Mouse (Mus musculus) heart, embryonic 13.5 days (tissue): ENCODE measurements around the gene Selplg. TPM values are rescaled to one million over a fixed set of nuclear protein-coding genes. Genes with fewer than 3 reads are reported as not detected.

Experiments used
- polyA plus RNA-seq: library from polyadenylated mRNA; unstranded; fragments of >200 nt; fragmentation: Nextera tagmentation; extraction: Ambion mirVana; gene quantifications from 2 replicates; pipeline ENCODE4 v1.2.1, GENCODE M21; 2015

The Selplg gene
- polyA plus RNA-seq, 1 experiment from 2014 or later = 1.3 TPM

Other genes with a start within 250 kb of the Selplg start
- 1.8 and 2.8 TPM in 2 replicates for gene Cmklr1, start 182.2 kb downstream of the Selplg start, polyA plus RNA-seq
- not detected in 2 replicates for gene 1700069L16Rik, start 107.9 kb downstream of the Selplg start, polyA plus RNA-seq
- gene Ficd, start 96.8 kb downstream of the Selplg start, polyA plus RNA-seq = 5.0 TPM in 2 replicates
- gene Sart3, start 60.1 kb downstream of the Selplg start, polyA plus RNA-seq = 32.0 and 34.5 TPM in 2 replicates
- gene Iscu, start 59.9 kb downstream of the Selplg start, polyA plus RNA-seq = 99.6 and 102 TPM in 2 replicates
- 13.3 and 15.8 TPM in 2 replicates for gene Tmem119, start 32.1 kb downstream of the Selplg start, polyA plus RNA-seq
- gene Coro1c, start 76.1 kb upstream of the Selplg start, polyA plus RNA-seq = 95.4 and 99.4 TPM in 2 replicates
- 12.4 and 13.5 TPM in 2 replicates for gene Ssh1, start 161.2 kb upstream of the Selplg start, polyA plus RNA-seq
- gene Dao, start 171.1 kb upstream of the Selplg start, polyA plus RNA-seq = not detected in 2 replicates
- 7.4 and 7.5 TPM in 2 replicates for gene Usp30, start 232.8 kb upstream of the Selplg start, polyA plus RNA-seq